Mouse (Mus musculus) cerebellum, adult 2 months (tissue): ENCODE results near the gene Ube2k.

Source experiments
- CTCF ChIP-seq: fragments of 200-500 bp; IDR thresholded peaks from 2 replicates; pipeline ENCODE4 v1.5.1; 2011; ENCODE audit warnings: low read depth, mild to moderate bottlenecking, control low read depth, low read length, moderate library complexity, borderline replicate concordance; ENCODE audit not compliant: insufficient read depth
- POLR2A ChIP-seq: fragments of 200-500 bp; IDR thresholded peaks from 2 replicates; pipeline ENCODE4 v1.6.1; 2011; ENCODE audit warnings: low read length, control low read depth, borderline replicate concordance; ENCODE audit not compliant: insufficient read depth

DNA sequence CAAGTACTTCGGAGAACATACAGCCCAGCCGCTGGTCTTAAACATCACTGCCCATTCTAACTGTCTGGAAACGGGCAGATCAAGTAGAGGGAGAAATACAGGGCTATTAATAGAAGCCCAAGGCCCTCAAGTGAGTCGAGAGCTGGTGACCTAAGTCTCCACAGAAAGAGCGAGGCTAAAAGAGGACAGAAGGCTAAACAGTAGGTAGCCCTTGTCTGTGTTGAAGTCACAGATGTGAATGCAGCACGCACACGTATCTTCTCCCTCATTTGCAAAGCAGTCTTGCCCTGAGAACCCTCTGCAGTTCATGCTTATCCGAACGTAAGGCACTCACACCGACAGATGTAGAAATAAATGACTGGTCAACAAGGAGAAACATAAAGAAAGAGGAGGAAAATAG is 49.7 kb upstream of the Ube2k start:
- TF ChIP-seq CTCF (no peak), POLR2A (no peak)
